Mouse (Mus musculus): ENCODE data around the gene Zfp872. TPM values are rescaled to one million over a fixed set of nuclear protein-coding genes. Genes with fewer than 3 reads are reported as not detected.

The Zfp872 gene
- 0.11 and 0.30 TPM in 2 replicates for polyA plus RNA-seq (2012; rRNA removed; ENCODE audit: low replicate concordance)

DNA sequence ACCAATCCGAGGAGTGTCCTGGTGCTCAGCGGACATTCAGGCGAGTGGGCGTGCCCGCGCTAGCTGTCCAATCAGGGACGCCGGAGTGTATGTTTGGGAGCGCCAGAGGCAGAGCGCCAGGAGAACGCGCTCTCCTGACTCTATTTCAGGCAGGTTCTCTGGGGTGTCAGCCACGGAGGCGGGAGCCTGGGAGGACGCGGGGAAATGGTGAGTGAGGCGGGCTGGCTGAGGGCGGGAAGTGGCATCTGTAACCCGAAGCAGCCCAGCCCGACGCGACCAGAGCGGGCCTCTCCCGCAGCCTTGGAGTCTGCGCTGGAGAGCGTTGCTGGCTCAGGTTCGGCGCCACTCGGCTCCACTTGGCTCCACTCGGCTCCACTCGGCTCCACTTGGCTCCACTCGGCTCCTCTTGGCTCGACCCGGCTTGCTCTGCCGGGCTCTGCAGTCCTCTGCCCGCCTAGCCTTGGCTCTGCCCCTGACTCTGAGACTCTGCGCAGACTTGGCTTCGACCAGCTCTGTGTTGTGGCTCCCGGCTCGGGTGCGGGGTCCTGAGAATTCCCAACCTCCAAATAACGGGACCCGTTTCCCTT, at the start of gene Zfp872:
Zfp872 (plus strand) TSS at position 66 of the 587 bp plus-strand sequence.

DNA sequence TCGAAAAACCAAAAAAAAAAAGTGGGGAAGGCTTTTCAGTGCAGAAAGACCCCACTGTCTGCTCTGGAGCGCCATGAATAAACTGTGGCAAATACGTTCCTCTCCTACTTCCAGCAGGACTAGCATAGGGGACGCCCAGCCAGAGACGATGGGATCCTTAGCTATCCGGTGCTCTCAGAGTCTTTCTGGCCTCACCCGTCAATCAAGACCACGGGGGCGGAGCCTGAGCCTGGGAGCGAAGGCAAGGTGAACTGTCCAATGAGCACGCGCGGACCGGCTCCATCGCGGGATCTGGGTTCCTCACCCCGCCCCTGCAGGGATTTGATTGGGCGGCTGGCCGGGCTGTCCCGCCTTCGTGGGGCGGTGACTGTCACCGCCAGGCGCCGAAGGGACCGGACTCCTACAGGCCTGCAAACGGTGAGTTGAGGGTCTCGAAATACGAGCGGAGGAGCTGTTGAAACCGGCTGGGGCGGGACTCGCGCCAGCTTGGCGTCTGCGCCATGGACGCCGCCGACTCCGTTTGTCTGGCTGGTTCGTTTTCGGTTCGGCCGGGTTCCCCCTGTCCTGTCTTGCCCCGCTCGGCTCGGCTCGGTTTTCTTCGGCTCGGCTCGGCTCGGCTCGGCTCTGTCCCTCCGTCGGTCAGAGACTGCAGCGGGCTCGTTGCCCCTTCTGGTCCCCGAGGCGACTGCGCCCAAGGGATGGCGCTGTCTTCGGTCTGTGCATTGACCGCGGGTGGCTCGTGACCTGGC, 31.2 kb upstream of the Zfp872 start, which contains the start of gene Pigyl:
Pigyl (plus strand) TSS at position 350 of the 749 bp plus-strand sequence.

DNA sequence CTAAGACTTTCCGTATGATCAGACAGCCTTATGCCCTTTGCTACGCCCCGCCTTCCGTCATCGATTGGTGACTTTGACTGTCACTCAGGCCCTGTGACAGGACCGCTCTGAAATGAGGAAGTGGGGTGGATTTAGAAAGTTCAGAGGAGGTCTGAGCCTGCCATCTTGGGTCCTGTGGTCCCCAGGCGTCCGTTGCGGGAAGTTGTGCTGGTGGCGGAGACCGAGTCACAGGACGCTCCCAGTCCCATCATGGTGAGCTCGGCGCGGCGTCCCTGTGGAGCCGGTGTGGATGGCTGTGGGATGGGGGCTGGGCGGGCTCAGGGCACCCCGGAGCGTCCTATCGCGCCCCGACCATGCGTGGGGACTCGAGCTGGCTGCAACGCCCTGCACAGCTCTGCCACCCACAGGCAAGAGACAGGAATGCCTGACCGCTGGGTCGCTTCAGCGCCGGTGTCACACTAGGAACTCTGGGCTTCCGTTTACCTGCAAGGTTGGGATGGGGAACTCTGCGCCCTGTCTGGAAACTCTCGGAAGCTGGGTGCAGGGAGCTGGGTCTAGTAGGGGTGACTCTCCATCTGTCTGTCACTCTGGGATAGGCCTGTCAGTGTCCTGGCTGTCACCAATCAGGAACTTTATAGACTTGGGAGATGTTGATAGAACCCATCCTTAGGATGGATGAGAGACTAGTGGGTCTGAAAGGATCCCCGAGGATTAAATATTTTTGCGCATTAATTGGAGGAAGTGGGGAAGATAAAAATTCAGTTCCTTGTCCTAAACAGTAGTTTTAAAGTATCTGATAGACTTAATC, 37.9 kb downstream of the Zfp872 start, which contains the start of gene Zfp809:
Zfp809 (plus strand) TSS at position 134 of the 808 bp plus-strand sequence.

Other genes with a start within 250 kb of the Zfp872 start
- 5.3 and 10.7 TPM in 2 replicates for gene Swsap1, start 232.3 kb upstream of the Zfp872 start, polyA plus RNA-seq (2012; rRNA removed; ENCODE audit: low replicate concordance)
- 14.0 and 19.5 TPM in 2 replicates for gene Epor, start 224.6 kb upstream of the Zfp872 start, polyA plus RNA-seq (2012; rRNA removed; ENCODE audit: low replicate concordance)
- gene Rgl3, start 198.6 kb upstream of the Zfp872 start, polyA plus RNA-seq (2012; rRNA removed; ENCODE audit: low replicate concordance), result 25.8 and 37.5 TPM in 2 replicates
- 0.20 TPM in 1 of 2 replicates, not detected in the other for gene Ccdc151, start 185.5 kb upstream of the Zfp872 start, polyA plus RNA-seq (2012; rRNA removed; ENCODE audit: low replicate concordance)
- 63.2 and 64.1 TPM in 2 replicates for gene Prkcsh, start 185.3 kb upstream of the Zfp872 start, polyA plus RNA-seq (2012; rRNA removed; ENCODE audit: low replicate concordance)
- 0.12 and 0.13 TPM in 2 replicates for gene Elavl3, start 136.1 kb upstream of the Zfp872 start, polyA plus RNA-seq (2012; rRNA removed; ENCODE audit: low replicate concordance)
- not detected in 2 replicates for gene Gm49318, start 116.8 kb upstream of the Zfp872 start, polyA plus RNA-seq (2012; rRNA removed; ENCODE audit: low replicate concordance)
- 16.2 and 26.2 TPM in 2 replicates for gene Zfp653, start 116.7 kb upstream of the Zfp872 start, polyA plus RNA-seq (2012; rRNA removed; ENCODE audit: low replicate concordance)
- 50.9 and 75.0 TPM in 2 replicates for gene Ecsit, start 102.7 kb upstream of the Zfp872 start, polyA plus RNA-seq (2012; rRNA removed; ENCODE audit: low replicate concordance)
- 52.5 and 58.1 TPM in 2 replicates for gene Cnn1, start 88.9 kb upstream of the Zfp872 start, polyA plus RNA-seq (2012; rRNA removed; ENCODE audit: low replicate concordance)
- gene Elof1, start 70.9 kb upstream of the Zfp872 start, polyA plus RNA-seq (2012; rRNA removed; ENCODE audit: low replicate concordance), result 138 and 169 TPM in 2 replicates
- 477 and 607 TPM in 2 replicates for gene Acp5, start 52.4 kb upstream of the Zfp872 start, polyA plus RNA-seq (2012; rRNA removed; ENCODE audit: low replicate concordance)
- gene Pigyl, start 31.2 kb upstream of the Zfp872 start, polyA plus RNA-seq (2012; rRNA removed; ENCODE audit: low replicate concordance), result 49.0 and 67.1 TPM in 2 replicates
- 19.2 and 19.9 TPM in 2 replicates for gene Zfp809, start 37.6 kb downstream of the Zfp872 start, polyA plus RNA-seq (2012; rRNA removed; ENCODE audit: low replicate concordance)
- gene Zfp599, start 71.8 kb downstream of the Zfp872 start, polyA plus RNA-seq (2012; rRNA removed; ENCODE audit: low replicate concordance), result 0.12 and 0.27 TPM in 2 replicates
- gene Zfp810, start 119.6 kb downstream of the Zfp872 start, polyA plus RNA-seq (2012; rRNA removed; ENCODE audit: low replicate concordance), result 5.8 and 7.8 TPM in 2 replicates
- gene Anln, start 201.1 kb downstream of the Zfp872 start, polyA plus RNA-seq (2012; rRNA removed; ENCODE audit: low replicate concordance), result 0.53 and 1.2 TPM in 2 replicates
- gene 9530077C05Rik, start 223.4 kb downstream of the Zfp872 start, polyA plus RNA-seq (2012; rRNA removed; ENCODE audit: low replicate concordance), result 0.18 and 0.72 TPM in 2 replicates